Mouse (Mus musculus): ENCODE results near the gene Nr1d1.
"Not testable (repeated sequence)": the region's sequence is repeated elsewhere in the genome, so short reads cannot be mapped to it uniquely, and the experiment has no call there.

The Nr1d1 gene

GRCm38 (mm10) chr11:98737220-98737619, 37.9 kb downstream of the Nr1d1 start:
- DNase-seq (ENCODE audit: low spot score), result not testable (repeated sequence)

DNA sequence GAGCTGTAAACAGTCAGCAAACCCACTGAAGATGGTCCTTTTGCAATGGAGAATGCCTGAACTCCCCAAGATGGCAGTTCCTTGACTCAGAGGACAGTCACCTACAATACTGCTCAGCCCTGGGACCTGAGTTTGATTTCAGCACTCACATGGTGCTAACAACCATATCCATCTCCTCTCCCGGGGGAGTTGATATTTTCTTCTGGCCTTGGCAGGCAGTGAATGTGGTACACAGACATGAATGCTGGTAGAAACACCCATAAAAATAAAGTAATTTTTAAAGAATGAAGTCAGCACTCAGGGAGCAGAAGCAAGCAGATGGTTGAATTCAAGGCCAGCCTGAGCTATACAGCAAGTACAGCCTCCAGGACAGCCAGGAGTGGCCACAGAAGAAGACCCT, 39.0 kb downstream of the Nr1d1 start:
- DNase-seq (ENCODE audit: low spot score), result no peak

DNA sequence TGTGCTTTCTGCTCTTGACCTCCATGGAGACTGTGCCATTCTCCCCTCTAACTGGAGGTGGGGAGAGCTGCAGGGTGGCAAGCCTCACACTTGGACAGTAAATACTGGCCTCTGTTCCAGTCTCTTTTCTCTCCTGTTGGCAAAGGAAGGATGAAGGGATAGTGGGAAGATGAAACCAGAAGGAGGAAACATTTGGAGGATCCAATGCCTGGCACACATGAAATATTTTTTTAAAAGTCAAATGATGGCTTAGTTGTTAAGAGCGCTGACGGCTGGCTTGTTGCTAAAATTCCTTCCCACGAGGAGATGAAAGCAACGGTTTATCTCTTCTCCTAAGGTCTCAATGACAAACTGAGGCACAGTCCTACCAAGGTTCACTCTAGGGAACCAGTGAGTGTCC, 40.0 kb downstream of the Nr1d1 start:
- no peak for DNase-seq (ENCODE audit: low spot score)

DNA sequence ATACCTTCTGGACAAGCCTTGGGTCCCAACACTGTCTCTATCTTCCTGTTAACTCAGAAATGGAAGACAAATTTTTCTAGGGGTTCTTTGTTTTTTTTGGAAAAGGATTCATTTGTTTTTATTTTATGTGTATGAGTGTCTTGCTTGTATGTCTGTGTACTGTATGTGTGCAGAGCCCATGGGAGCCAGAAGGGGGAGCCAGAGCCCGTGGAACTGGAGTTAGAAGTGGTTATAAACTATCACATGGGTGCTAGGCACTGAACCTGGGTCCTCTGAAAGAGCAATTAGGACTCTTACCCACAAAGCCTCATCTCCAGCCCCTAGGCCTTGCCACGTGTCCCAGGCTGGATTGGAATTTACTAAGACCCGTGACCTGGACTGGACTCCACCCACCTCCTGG, 41.1 kb downstream of the Nr1d1 start:
- DNase-seq (ENCODE audit: low spot score), result no peak

- DNase-seq (ENCODE audit: low spot score), result no peak
Measured at GRCm38 (mm10) chr11:98731134-98731533, 44.0 kb downstream of the Nr1d1 start.

GRCm38 (mm10) chr11:98730727-98731126, 44.4 kb downstream of the Nr1d1 start:
- no peak for DNase-seq (ENCODE audit: low spot score)

GRCm38 (mm10) chr11:98729119-98729588, 46.0 kb downstream of the Nr1d1 start, which contains the start of gene Med24:
Med24 (minus strand) TSS chr11:98729435.
- no peak for DNase-seq (ENCODE audit: low spot score)

DNA sequence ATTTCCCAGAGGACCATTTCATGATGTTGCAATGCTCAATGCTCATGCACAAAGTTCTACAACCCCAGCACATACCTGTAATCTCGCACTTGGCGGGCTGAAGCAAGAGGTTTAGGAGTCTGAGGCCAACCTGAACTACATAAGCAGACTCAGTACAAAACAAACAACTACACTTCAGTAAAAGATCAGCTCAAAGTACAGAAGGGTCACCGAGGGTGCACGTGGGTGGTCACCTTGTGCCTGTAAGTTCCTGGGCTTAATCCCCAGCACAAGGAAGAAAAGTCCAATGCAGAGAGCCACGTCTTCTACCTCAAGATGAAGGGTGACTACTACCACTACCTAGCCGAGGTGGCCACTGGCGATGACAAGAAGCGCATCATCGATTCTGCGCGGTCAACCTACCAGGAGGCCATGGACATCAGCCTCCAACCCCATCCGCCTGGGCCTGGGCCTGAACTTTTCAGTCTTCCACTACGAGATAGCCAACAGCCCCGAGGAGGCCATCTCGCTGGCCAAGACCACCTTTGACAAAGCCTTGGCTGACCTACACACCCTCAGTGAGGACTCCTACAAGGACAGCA, 49.1 kb downstream of the Nr1d1 start:
- DNase-seq (ENCODE audit: low spot score), result no peak

GRCm38 (mm10) chr11:98723098-98723497, 52.0 kb downstream of the Nr1d1 start:
- DNase-seq (ENCODE audit: low spot score), result no peak

- peak; percentile 56 for DNase-seq (ENCODE audit: low spot score)
Measured at GRCm38 (mm10) chr11:98721458-98722226, 53.5 kb downstream of the Nr1d1 start.

DNA sequence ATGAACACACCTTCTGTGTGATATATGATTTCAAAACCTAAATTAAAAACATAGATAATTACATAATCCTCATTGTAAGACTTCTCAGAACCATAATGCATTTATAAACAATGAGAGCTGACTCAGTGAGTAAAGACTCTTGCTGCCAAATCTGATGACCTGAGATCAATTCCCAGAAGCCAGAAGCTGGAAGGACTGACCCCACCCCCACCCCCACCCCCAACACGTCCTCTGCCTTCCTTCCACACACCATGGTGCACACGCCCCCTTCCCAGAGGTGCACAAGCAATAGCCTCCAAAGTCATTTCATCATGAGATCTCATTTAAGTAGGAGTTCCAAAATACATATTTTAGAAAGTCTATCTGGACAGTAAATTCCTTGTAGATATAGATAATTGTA, 54.4 kb downstream of the Nr1d1 start:
- DNase-seq (ENCODE audit: low spot score), result no peak

Measured in ovary, postnatal 14 days (tissue).